Mouse (Mus musculus) embryo, embryonic 10.5 days (tissue): ENCODE measurements around the gene Aqp11.

Source experiments
- DNase-seq: peaks from one replicate; pipeline ENCODE4 v3.0.0-alpha.2; 2015; ENCODE audit warnings: low spot score

The Aqp11 gene

GRCm38 (mm10) chr7:97707809-97708208 is 30.3 kb downstream of the Aqp11 start:
- no peak for DNase-seq

DNA sequence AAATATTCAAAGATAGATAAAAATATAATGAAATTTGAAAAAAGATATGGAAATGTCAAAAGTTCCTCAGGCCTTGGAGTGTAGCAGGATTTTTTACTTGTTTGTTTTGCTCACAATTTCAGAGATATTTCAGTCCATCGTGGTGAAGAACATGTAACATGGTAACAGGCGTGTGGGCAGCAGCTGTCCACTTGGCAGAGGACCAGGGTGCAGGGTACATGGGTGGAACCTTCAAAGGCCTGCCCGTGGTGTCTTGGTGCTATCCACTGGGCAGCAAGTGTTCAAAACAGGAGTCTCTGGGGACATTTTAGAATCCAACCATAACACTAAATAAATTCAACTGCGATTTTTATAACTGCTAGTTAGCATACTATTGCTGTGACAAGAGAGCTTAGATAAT is 31.0 kb downstream of the Aqp11 start:
- no peak for DNase-seq

- DNase-seq = no peak
These were observed 37.0 kb downstream of the Aqp11 start for GRCm38 (mm10) chr7:97701106-97701505.

- no peak for DNase-seq
These were observed 37.9 kb downstream of the Aqp11 start for GRCm38 (mm10) chr7:97700173-97700572.

DNA sequence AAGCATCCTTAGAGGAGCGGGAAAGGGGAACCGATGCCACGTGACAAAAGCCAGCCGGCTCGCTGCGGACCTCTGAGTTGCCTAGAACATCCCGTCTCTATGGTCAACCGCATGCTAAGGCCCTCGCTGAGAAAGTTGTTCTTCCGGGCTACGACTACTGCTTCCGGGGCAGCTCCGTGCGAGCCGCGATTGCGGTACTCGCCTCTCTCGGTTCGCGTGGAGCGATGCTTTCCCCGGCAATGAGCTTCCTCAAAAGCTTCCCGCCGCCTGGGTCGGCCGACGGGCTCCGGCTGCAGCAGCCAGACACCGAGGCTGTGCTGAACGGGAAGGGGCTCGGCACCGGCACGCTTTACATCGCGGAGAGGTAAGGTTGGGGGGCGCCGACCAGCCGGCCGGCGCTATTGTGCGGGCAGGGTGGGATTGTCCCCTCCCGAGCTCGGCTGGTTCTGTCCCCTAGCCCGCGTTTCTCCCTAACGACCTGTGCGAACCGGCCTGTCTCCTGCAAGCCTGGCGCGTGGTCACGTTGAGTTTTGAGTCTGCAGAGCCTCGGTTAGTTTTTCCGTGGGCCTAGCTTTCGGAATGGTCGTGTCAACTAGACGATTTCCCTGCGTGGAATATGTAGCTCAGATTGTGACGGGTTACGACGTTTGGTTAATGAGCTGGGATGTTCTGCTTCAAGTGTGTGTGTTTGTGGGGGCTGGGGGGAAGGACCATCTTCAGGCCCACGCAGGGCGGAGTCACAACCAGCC is 41.4 kb downstream of the Aqp11 start, which contains the start of gene Clns1a:
TSS of gene Clns1a (plus strand) at position 129 of the 749 bp plus-strand sequence.
- peak; percentile 96 for DNase-seq

- no peak for DNase-seq
These were observed 42.0 kb downstream of the Aqp11 start for GRCm38 (mm10) chr7:97696133-97696505.

DNA sequence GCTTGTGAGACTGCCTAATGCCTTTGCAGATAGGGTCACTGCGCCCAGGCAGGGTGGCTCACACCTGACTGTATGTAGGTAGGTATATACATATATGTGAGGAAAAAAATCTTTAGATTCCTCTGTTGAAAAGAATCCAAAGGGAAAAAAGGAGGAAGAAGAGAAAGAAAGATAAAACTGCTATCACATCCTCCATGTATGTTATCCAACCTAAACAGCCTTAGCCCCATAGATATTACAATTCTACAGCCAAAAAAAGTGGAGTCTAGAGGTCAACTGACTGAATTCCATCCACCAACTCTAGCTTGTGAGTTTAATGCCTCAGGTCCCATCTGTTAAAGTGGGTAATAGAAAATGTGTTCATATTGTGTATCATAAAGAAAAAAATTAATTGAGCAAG is 42.6 kb downstream of the Aqp11 start:
- peak; percentile 3 for DNase-seq

DNA sequence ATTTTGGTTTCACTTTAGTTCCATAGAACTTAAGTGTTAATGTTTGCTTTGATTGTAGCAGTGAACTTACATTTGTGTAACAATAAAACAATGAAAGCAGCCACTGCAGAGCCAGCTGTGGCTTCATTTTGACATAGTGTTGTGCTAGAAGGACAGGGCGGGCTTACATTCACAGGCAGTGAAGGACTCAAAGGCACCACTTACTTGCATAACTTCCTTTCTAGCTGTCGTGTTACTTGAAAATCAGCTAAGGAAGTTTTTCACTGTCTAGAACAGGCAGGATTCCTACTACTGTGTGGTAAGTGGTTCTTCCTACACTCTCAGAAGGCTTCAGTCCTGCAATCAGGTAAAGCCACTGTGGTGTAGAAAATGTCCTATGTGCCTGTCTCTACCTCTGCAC is 50.3 kb downstream of the Aqp11 start:
- no peak for DNase-seq

DNA sequence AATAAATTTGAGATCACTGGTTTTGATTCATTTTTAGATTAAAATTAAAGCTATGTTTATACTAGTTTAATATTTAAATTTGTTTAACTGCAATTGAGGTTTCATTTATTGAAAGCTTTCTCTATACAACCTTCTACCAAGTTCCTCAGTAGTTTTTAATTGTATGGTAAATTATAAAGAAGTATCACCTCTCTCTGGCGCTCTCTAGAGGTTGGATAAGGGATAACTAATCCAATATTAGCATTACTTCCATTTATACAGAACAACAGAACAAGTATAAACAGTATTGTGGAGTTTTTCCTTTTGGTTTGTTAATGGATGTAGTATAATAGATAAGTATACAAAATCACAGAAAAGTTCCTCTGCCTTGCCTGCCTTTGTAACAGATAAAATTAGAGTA is 58.9 kb downstream of the Aqp11 start:
- DNase-seq = peak; percentile 61
